9 mouse cellular contexts compared by ENCODE assay signal in the genomic region with DNA sequence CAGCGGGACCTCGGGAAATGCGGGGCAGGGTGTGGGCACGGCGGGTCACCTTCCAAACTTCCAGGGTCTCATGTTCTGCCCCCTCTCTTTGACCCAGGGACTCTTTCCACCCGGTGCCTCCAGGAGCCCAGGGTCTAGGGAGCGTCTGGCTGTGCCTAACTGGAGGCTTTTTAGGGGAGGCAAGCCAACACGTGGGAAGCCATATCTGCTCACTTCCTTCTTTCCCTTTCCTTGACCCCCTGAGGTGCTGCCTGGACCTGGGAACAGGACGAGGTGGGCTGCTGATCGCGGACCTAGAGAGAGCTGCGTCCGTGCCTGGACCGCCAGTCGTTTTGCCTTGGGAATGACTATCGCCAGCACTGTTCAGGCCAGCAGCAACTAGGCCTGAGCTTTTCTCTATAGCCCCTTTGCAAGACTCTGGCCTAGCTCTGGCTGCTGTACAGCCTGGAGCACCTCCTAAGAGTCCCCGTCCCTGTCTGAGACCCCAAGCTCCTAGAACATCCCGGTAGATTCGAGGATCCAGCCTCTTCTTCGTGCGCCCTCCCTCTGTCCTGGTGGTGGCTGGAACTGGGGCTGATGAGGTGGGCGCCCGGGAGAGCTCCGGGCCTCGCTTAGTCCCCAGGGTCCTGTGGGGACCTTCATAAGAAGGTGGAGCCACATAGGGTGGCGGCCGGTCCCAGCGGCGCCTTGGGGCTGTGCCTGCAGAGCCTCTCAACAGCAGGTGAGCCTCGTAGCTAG. TPM values are rescaled to one million over a fixed set of nuclear protein-coding genes. Genes with fewer than 3 reads are reported as not detected.
A peak's percentile ranks its signal among the peaks of the same experiment; 100 is the strongest.
DNase-seq lines count a peak whose midpoint lies in the region; ATAC-seq and TF ChIP-seq lines count a peak whose summit lies in the region.
"Had no signal": no experiment of that assay in that cellular context is flagged by ENCODE, and none has a peak within 500 bp of the region (broad histone marks: within the 10 kb centered on the region; RNA-seq: fewer than 3 reads in every experiment).

No protein-coding gene starts in this region.

- peak overlapping the region; percentile 46 for H3K4me3 ChIP-seq in liver, embryonic 12.5 days
- peak overlapping the region; percentile 45 for H3K4me3 ChIP-seq in stomach, postnatal 0 days (ENCODE audit: low read depth, low read length)

- no peaks in the 10 kb centered on the region for H3K9me3 ChIP-seq in liver, embryonic 12.5 days (replicated peaks)
- H3K9me3 ChIP-seq in stomach, postnatal 0 days (ENCODE audit: control insufficient read depth, low read length): no peaks in the 10 kb centered on the region

- 10% methylated on average over 30 of the region's 30 CpGs for WGBS in liver, embryonic 12.5 days (ENCODE audit: insufficient replicate concordance)
- 33% methylated on average over 30 of the region's 30 CpGs for WGBS in stomach, postnatal 0 days

- TF ChIP-seq EP300 in stomach, postnatal 0 days (optimal IDR thresholded peaks at IDR 0.05): no peak

- peak; percentile 13; the same call in 1 of the 2 replicates for ATAC-seq in liver, embryonic 12.5 days
- ATAC-seq in stomach, postnatal 0 days (ENCODE audit: low FRiP score, low TSS enrichment): peak; percentile 3; the same call in 1 of the 2 replicates

- peaks cover 89% of the 10 kb centered on the region for H3K27me3 ChIP-seq in liver, embryonic 12.5 days (replicated peaks)
- H3K27me3 ChIP-seq in stomach, postnatal 0 days (ENCODE audit: control insufficient read depth, insufficient read depth, low read length): peaks cover 17% of the 10 kb centered on the region

- no peak for TF ChIP-seq CTCF in stomach, postnatal 0 days (IDR thresholded peaks at IDR 0.05; ENCODE audit: low read depth)

- peak; percentile 39 for DNase-seq in embryo, embryonic 10 days (ENCODE audit: low spot score)
- no peak for DNase-seq in embryo, embryonic 9.5 days (ENCODE audit: extremely low spot score)
- peak; percentile 33 for DNase-seq in right cerebral cortex, adult 18-20 months
- DNase-seq in right cerebral cortex, postnatal 36 days (ENCODE audit: low spot score in 2 of 2): no peak
- DNase-seq in stomach, postnatal 0 days (ENCODE audit: low spot score): no peak
- DNase-seq in layer of hippocampus, postnatal 14 days (ENCODE audit: low spot score in 2 of 2): no peak
- no peak for DNase-seq in thymus, postnatal 36 days

- H3K9ac ChIP-seq in liver, embryonic 12.5 days: peak overlapping the region; percentile 44
- no peak overlapping the region for H3K9ac ChIP-seq in stomach, postnatal 0 days (ENCODE audit: low read length)

- H3K4me1 ChIP-seq in liver, embryonic 12.5 days: peaks cover 50% of the 10 kb centered on the region
- peaks cover 2% of the 10 kb centered on the region; the same call in 1 of the 2 replicates for H3K4me1 ChIP-seq in stomach, postnatal 0 days (replicated peaks; ENCODE audit: control insufficient read depth, insufficient read depth)

- peaks cover 7% of the 10 kb centered on the region for H3K36me3 ChIP-seq in liver, embryonic 12.5 days
- H3K36me3 ChIP-seq in stomach, postnatal 0 days (ENCODE audit: control insufficient read depth, insufficient read depth, low read length): no peaks in the 10 kb centered on the region

- H3K4me2 ChIP-seq in liver, embryonic 12.5 days: peak overlapping the region; percentile 69
- peak overlapping the region; percentile 57 for H3K4me2 ChIP-seq in stomach, postnatal 0 days (replicated peaks; ENCODE audit: low read depth)

- H3K27ac ChIP-seq in liver, embryonic 12.5 days: no peak overlapping the region
- no peak overlapping the region for H3K27ac ChIP-seq in stomach, postnatal 0 days (replicated peaks)

RNA-seq across cellular contexts. Expression of gene Ddn, which starts 3.0 kb away (rescaled TPM):
- polyA plus RNA-seq in liver, embryonic 12.5 days (2016; fragmentation: Nextera tagmentation; extraction: Ambion mirVana): not detected in 2 replicates
- polyA plus RNA-seq in stomach, postnatal 0 days (2015; fragmentation: Nextera tagmentation; extraction: Ambion mirVana): 0.02 TPM in 1 of 2 replicates, not detected in the other
- 100 to 1,000 TPM; 747 to 793 TPM for total RNA-seq in layer of hippocampus, postnatal 14 days (2021)

RNA-seq across cellular contexts. Expression of gene Wnt1, which starts 16.6 kb away (rescaled TPM):
- polyA plus RNA-seq in liver, embryonic 12.5 days (2016; fragmentation: Nextera tagmentation; extraction: Ambion mirVana): not detected in 2 replicates
- not detected in 2 replicates for polyA plus RNA-seq in stomach, postnatal 0 days (2015; fragmentation: Nextera tagmentation; extraction: Ambion mirVana)
- not detected for total RNA-seq in layer of hippocampus, postnatal 14 days (2021)
- total RNA-seq: heart, adult 8-10 months had no signal

RNA-seq across cellular contexts. Expression of gene Prkag1, which starts 25.1 kb away (rescaled TPM):
- 114 TPM in 2 replicates for polyA plus RNA-seq in liver, embryonic 12.5 days (2016; fragmentation: Nextera tagmentation; extraction: Ambion mirVana)
- 56.2 TPM in 2 replicates for polyA plus RNA-seq in stomach, postnatal 0 days (2015; fragmentation: Nextera tagmentation; extraction: Ambion mirVana)
- total RNA-seq in layer of hippocampus, postnatal 14 days (2021): 10 to 100 TPM; 44.5 to 46.2 TPM

RNA-seq across cellular contexts. Expression of gene Wnt10b, which starts 28.3 kb away (rescaled TPM):
- not detected in 2 replicates for polyA plus RNA-seq in liver, embryonic 12.5 days (2016; fragmentation: Nextera tagmentation; extraction: Ambion mirVana)
- polyA plus RNA-seq in stomach, postnatal 0 days (2015; fragmentation: Nextera tagmentation; extraction: Ambion mirVana): 0.11 TPM in 1 of 2 replicates, not detected in the other
- total RNA-seq in layer of hippocampus, postnatal 14 days (2021): under 1 TPM; 0.41 to 0.48 TPM

RNA-seq across cellular contexts. Expression of gene Arf3, which starts 43.2 kb away (rescaled TPM):
- 22.4 TPM in 2 replicates for polyA plus RNA-seq in liver, embryonic 12.5 days (2016; fragmentation: Nextera tagmentation; extraction: Ambion mirVana)
- 29.5 and 33.1 TPM in 2 replicates for polyA plus RNA-seq in stomach, postnatal 0 days (2015; fragmentation: Nextera tagmentation; extraction: Ambion mirVana)
- 100 to 1,000 TPM; 791 to 794 TPM for total RNA-seq in layer of hippocampus, postnatal 14 days (2021)

Comparison
In these comparisons a context has a peak if more than half of its experiments do, and no peak if none do; other contexts are left out.
1. DNase-seq: peak in embryo, embryonic 10 days (single experiment) and right cerebral cortex, adult 18-20 months (single experiment); none in embryo, embryonic 9.5 days (single experiment), right cerebral cortex, postnatal 36 days (0 of 2), stomach, postnatal 0 days (single experiment), layer of hippocampus, postnatal 14 days (0 of 2) and thymus, postnatal 36 days (0 of 2).